Mouse (Mus musculus) CH12.LX (cell line): ENCODE measurements at regions not wholly inside any gene's neighbourhood (a gene's known extent, or its start where the extent isn't known, plus 50 kb on each side); places are given as distances from the start of the nearest gene placed in this dataset.

Source experiments
- CTCF ChIP-seq, 2 experiments: IDR thresholded peaks in 1 of 2; conservative IDR thresholded peaks in 1 of 2; 2 replicates each; pipeline ENCODE4 v1.5.1; 2011 to 2012; ENCODE audit warnings: low read depth in 2 of 2, low read length in 2 of 2, improper control_type of control experiment in 1 of 2, inconsistent platforms in 1 of 2, mild to moderate bottlenecking in 1 of 2, moderate library complexity in 1 of 2
- ELF1 ChIP-seq: IDR thresholded peaks from 2 replicates; pipeline ENCODE4 v1.6.1; 2014; ENCODE audit warnings: low read depth, mild to moderate bottlenecking, inconsistent platforms, low read length, improper control_type of control experiment
- EP300 ChIP-seq: IDR thresholded peaks from 2 replicates; pipeline ENCODE4 v1.6.1; 2011; ENCODE audit warnings: low read length, improper control_type of control experiment
- NELFE ChIP-seq: IDR thresholded peaks from 2 replicates; pipeline ENCODE4 v1.6.1; 2011; ENCODE audit warnings: low read depth, low read length, improper control_type of control experiment
- NRF1 ChIP-seq: IDR thresholded peaks from 2 replicates; pipeline ENCODE4 v1.6.1; 2014; ENCODE audit warnings: low read depth, mild to moderate bottlenecking, inconsistent platforms, low read length, improper control_type of control experiment, moderate library complexity
- POLR2A ChIP-seq: IDR thresholded peaks from 2 replicates; pipeline ENCODE4 v1.6.1; 2011; ENCODE audit warnings: low read depth, mild to moderate bottlenecking, improper control_type of control experiment, low read length
- POLR2AphosphoS2 ChIP-seq: IDR thresholded peaks from 2 replicates; pipeline ENCODE4 v1.6.1; 2011; ENCODE audit warnings: low read depth, low read length, improper control_type of control experiment
- UBTF ChIP-seq: IDR thresholded peaks from 2 replicates; pipeline ENCODE4 v1.6.1; 2012; ENCODE audit warnings: low read depth, mild to moderate bottlenecking, inconsistent platforms, low read length, improper control_type of control experiment, moderate library complexity
- ZC3H11A ChIP-seq: IDR thresholded peaks from 2 replicates; pipeline ENCODE4 v1.6.1; 2012; ENCODE audit warnings: low read depth, mild to moderate bottlenecking, inconsistent platforms, low read length, improper control_type of control experiment
- ZNF384 ChIP-seq: IDR thresholded peaks from 2 replicates; pipeline ENCODE4 v1.6.1; 2012; ENCODE audit warnings: low read depth, low read length, improper control_type of control experiment, inconsistent platforms

- TF ChIP-seq ZNF384 (peak; percentile 74), NRF1 (no peak), CTCF (conservative IDR thresholded peaks at IDR 0.05 in 1 of 2, IDR thresholded peaks at IDR 0.05 in 1 of 2; ENCODE audit: low read depth in 2 of 2, low read length in 2 of 2) (no peak), ELF1 (no peak), POLR2AphosphoS2 (no peak), ZC3H11A (no peak), EP300 (peak; percentile 45; the same call in 1 of the 2 replicates), NELFE (no peak), POLR2A (no peak), UBTF (no peak)
These were observed 197.0 kb upstream of the Trp63 start for GRCm38 (mm10) chr16:25486477-25487094.
